Mouse (Mus musculus) neural tube, embryonic 11.5 days (tissue): Measurements from ENCODE around the gene Ubr2. TPM values are rescaled to one million over a fixed set of nuclear protein-coding genes. Genes with fewer than 3 reads are reported as not detected.

Experiments used
- ATAC-seq: fragments of 200-750 bp; cut with Nextera tagmentation; 2 replicates; pipeline ENCODE4 v1.8.0; 2017; ENCODE audit warnings: moderate number of reproducible peaks, mild to moderate bottlenecking, moderate TSS enrichment, moderate library complexity; ENCODE audit not compliant: insufficient read depth, low FRiP score, low TSS enrichment
- DNase-seq: peaks from one replicate; pipeline ENCODE4 v3.0.0-alpha.2; 2015; ENCODE audit warnings: low spot score
- H3K27ac ChIP-seq: fragments of 300-500 bp; sonication (generic); 2 replicates; pipeline ENCODE4 v1.5.1; 2014; ENCODE audit warnings: low read depth, mild to moderate bottlenecking, low read length
- H3K27me3 ChIP-seq: fragments of 300-500 bp; sonication (generic); 2 replicates; pipeline ENCODE4 v1.6.1; 2014; ENCODE audit warnings: mild to moderate bottlenecking, low read length, mixed read lengths; ENCODE audit not compliant: control insufficient read depth, insufficient read depth
- H3K36me3 ChIP-seq: fragments of 300-500 bp; sonication (generic); 2 replicates; pipeline ENCODE4 v1.6.1; 2014; ENCODE audit warnings: mild to moderate bottlenecking, low read length, moderate library complexity, mixed read lengths; ENCODE audit not compliant: control insufficient read depth, insufficient read depth
- H3K4me1 ChIP-seq: fragments of 300-500 bp; sonication (generic); 2 replicates; pipeline ENCODE4 v1.6.1; 2014; ENCODE audit warnings: low read length, mixed read lengths; ENCODE audit not compliant: control insufficient read depth, insufficient read depth
- H3K4me2 ChIP-seq: fragments of 300-500 bp; sonication (generic); 2 replicates; pipeline ENCODE4 v1.6.1; 2014; ENCODE audit warnings: low read depth, mild to moderate bottlenecking, moderate library complexity
- H3K4me3 ChIP-seq: fragments of 300-500 bp; sonication (generic); 2 replicates; pipeline ENCODE4 v1.5.1; 2014; ENCODE audit warnings: low read depth, low read length
- H3K9ac ChIP-seq: fragments of 300-500 bp; sonication (generic); 2 replicates; pipeline ENCODE4 v1.6.1; 2014; ENCODE audit warnings: mild to moderate bottlenecking, low read length
- H3K9me3 ChIP-seq: fragments of 300-500 bp; sonication (generic); 2 replicates; pipeline ENCODE4 v1.6.1; 2016; ENCODE audit warnings: low read length; ENCODE audit not compliant: control insufficient read depth
- WGBS: fragments of 180-500 bp; shearing (Covaris S2); extraction: QIAGEN DNeasy Blood & Tissue Kit; methylation state at CpG from one replicate; pipeline ENCODE4 v1.1.7; 2014; 5-methylcytosine and 5-hydroxymethylcytosine counted together
- polyA plus RNA-seq: library from polyadenylated mRNA; unstranded; fragments of >200 nt; fragmentation: Nextera tagmentation; extraction: Ambion mirVana; gene quantifications from 2 replicates; pipeline ENCODE4 v1.2.1, GENCODE M21; 2014

The Ubr2 gene
- polyA plus RNA-seq, 1 experiment from 2014 or later: 20.8 TPM

DNA sequence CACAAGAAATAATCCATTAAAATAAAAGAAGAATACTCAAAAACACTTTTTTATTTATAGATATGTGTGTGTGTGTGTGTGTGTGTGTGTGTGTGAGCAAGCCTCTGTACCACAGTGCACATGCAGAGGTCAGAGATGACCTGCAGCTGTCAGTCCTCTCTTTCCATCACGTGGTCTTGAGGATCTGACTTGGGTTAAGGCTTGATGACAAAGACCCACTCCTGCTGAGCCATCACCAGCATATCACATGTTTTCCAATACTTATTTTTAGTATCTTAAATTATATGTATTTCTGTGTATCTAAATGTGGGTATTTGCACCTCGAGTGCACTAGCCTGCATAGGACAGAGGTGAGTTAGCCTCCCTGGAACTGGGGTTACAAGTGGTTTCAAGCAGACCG lies 14.7 kb downstream of the Ubr2 start:
- H3K36me3 ChIP-seq: no peaks in the 10 kb centered on the region; the same call in none of the 2 replicates
- no peak overlapping the region for H3K4me2 ChIP-seq
- H3K4me3 ChIP-seq: no peak overlapping the region
- no peaks in the 10 kb centered on the region for H3K27me3 ChIP-seq
- H3K27ac ChIP-seq: no peak overlapping the region
- no peak for DNase-seq
- no peak overlapping the region for H3K9ac ChIP-seq
- WGBS: 67% methylated on average over 3 of the region's 3 CpGs
- ATAC-seq: no peak
- H3K4me1 ChIP-seq: peaks cover 3% of the 10 kb centered on the region; the same call in 1 of the 2 replicates
- H3K9me3 ChIP-seq: no peaks in the 10 kb centered on the region

GRCm38 (mm10) chr17:46994641-46995398 lies 15.5 kb downstream of the Ubr2 start:
- H3K36me3 ChIP-seq: peaks cover 3% of the 10 kb centered on the region
- ATAC-seq (no peak), DNase-seq (no peak)
- no peak overlapping the region for H3K4me2 ChIP-seq
- no peak overlapping the region for H3K4me3 ChIP-seq
- H3K9me3 ChIP-seq: no peaks in the 10 kb centered on the region
- WGBS: 69% methylated on average over 10 of the region's 10 CpGs
- H3K27ac ChIP-seq: no peak overlapping the region
- H3K4me1 ChIP-seq: peaks cover 3% of the 10 kb centered on the region; the same call in 1 of the 2 replicates
- no peak overlapping the region for H3K9ac ChIP-seq
- H3K27me3 ChIP-seq: no peaks in the 10 kb centered on the region

DNA sequence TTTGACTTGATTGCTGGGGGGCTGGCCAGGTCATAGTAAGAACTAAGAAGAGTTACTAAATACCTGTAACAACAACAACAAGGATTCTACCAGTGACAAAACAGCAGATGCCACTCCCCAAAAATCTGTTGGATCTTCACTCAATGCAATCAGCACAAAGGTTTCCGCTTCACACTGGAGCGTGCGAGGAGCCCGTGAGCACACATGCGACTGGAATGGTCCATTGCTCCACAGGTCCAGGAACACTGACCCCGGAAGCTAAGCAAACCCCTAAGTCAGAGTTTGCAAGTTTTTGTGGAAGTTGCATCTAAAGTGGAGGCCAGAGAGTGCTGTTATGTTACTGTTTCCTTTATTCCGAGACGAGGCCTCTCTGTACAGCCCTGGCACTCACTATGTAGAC lies 16.7 kb downstream of the Ubr2 start:
- no peak overlapping the region for H3K4me3 ChIP-seq
- H3K4me2 ChIP-seq: no peak overlapping the region
- no peak overlapping the region for H3K9ac ChIP-seq
- peaks cover 4% of the 10 kb centered on the region for H3K36me3 ChIP-seq
- H3K9me3 ChIP-seq: no peaks in the 10 kb centered on the region
- peaks cover 3% of the 10 kb centered on the region; the same call in 1 of the 2 replicates for H3K4me1 ChIP-seq
- no peak for DNase-seq
- WGBS: 97% methylated on average over 8 of the region's 8 CpGs
- H3K27ac ChIP-seq: no peak overlapping the region
- H3K27me3 ChIP-seq: no peaks in the 10 kb centered on the region
- ATAC-seq: no peak

GRCm38 (mm10) chr17:46987631-46988030 lies 22.7 kb downstream of the Ubr2 start:
- 80% methylated on average over 3 of the region's 3 CpGs for WGBS
- Histone ChIP-seq H3K9me3 (no peaks in the 10 kb centered on the region), H3K4me1 (no peaks in the 10 kb centered on the region), H3K9ac (no peak overlapping the region), H3K4me3 (no peak overlapping the region), H3K27me3 (no peaks in the 10 kb centered on the region), H3K4me2 (no peak overlapping the region), H3K36me3 (peaks cover 11% of the 10 kb centered on the region; the same call in 1 of the 2 replicates), H3K27ac (no peak overlapping the region)
- no peak for ATAC-seq
- DNase-seq: no peak

DNA sequence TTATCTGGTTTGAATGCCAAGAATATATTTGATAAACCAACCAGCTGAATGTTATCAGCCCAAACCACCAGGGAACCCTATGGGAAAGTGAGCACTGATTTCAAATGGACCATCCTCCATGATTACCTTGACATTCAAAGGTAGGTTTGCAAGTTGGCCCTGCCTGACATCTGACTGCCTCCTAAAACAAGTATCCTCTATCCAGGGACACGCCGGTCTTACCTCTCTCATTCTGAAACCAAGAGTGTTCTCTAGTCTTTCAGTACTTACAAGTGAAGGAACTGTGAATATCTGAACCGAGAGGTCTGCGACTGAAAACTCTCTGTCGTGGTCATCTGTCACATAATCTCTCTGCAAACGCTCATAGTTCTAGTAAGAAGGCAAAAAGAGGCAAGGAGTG lies 30.3 kb downstream of the Ubr2 start:
- Histone ChIP-seq H3K27me3 (no peaks in the 10 kb centered on the region), H3K27ac (no peak overlapping the region), H3K4me1 (no peaks in the 10 kb centered on the region), H3K36me3 (peaks cover 31% of the 10 kb centered on the region), H3K9ac (no peak overlapping the region), H3K4me2 (no peak overlapping the region), H3K9me3 (no peaks in the 10 kb centered on the region), H3K4me3 (no peak overlapping the region)
- WGBS: 96% methylated on average over 6 of the region's 6 CpGs
- ATAC-seq (no peak), DNase-seq (no peak)

- DNase-seq (peak; percentile 65), ATAC-seq (no peak)
- Histone ChIP-seq H3K9ac (no peak overlapping the region), H3K9me3 (no peaks in the 10 kb centered on the region), H3K27me3 (no peaks in the 10 kb centered on the region), H3K27ac (no peak overlapping the region), H3K4me2 (no peak overlapping the region), H3K4me1 (no peaks in the 10 kb centered on the region), H3K4me3 (no peak overlapping the region), H3K36me3 (peaks cover 31% of the 10 kb centered on the region)
- 62% methylated on average over 3 of the region's 3 CpGs for WGBS
These were observed 35.2 kb downstream of the Ubr2 start for GRCm38 (mm10) chr17:46975183-46975582.

GRCm38 (mm10) chr17:46972603-46973002 lies 37.8 kb downstream of the Ubr2 start:
- no peak overlapping the region for H3K9ac ChIP-seq
- ATAC-seq: no peak
- H3K4me1 ChIP-seq: no peaks in the 10 kb centered on the region
- no peak for DNase-seq
- peaks cover 28% of the 10 kb centered on the region for H3K36me3 ChIP-seq
- no peak overlapping the region for H3K27ac ChIP-seq
- H3K4me2 ChIP-seq: no peak overlapping the region
- no peak overlapping the region for H3K4me3 ChIP-seq
- H3K27me3 ChIP-seq: no peaks in the 10 kb centered on the region
- H3K9me3 ChIP-seq: no peaks in the 10 kb centered on the region
- 95% methylated on average over 7 of the region's 7 CpGs for WGBS

DNA sequence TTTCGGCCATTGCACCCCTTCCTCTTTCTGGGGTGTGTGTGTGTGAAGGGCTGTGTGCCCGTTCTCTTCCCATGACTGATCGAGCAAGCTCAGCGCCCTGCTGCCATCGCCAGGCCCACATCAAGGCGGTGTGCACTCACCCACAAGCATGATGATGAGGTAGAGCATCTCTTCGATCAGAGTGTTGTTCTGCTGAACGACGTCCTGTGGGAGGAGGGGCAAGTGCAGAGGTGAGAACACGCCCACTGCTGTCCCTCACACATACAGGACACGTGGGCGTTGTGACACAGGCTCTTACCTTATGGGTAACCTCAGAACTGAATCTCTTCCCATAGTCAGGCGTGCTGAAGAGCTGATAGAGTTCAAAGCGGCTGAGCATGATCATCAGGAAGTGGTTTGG lies 43.5 kb downstream of the Ubr2 start:
- H3K4me3 ChIP-seq: no peak overlapping the region

GRCm38 (mm10) chr17:46963186-46963585 lies 47.2 kb downstream of the Ubr2 start:
- H3K27me3 ChIP-seq: no peaks in the 10 kb centered on the region
- ATAC-seq (no peak), DNase-seq (no peak)
- no peaks in the 10 kb centered on the region for H3K4me1 ChIP-seq
- no peak overlapping the region for H3K9ac ChIP-seq
- H3K9me3 ChIP-seq: no peaks in the 10 kb centered on the region
- H3K36me3 ChIP-seq: peaks cover 47% of the 10 kb centered on the region
- WGBS: 91% methylated on average over 13 of the region's 13 CpGs
- H3K4me2 ChIP-seq: no peak overlapping the region
- H3K27ac ChIP-seq: no peak overlapping the region
- no peak overlapping the region for H3K4me3 ChIP-seq

More for the DNA sequence above, 43.5 kb downstream of the Ubr2 start:
- Histone ChIP-seq H3K27me3 (no peaks in the 10 kb centered on the region), H3K9me3 (no peaks in the 10 kb centered on the region), H3K4me1 (no peaks in the 10 kb centered on the region), H3K36me3 (peaks cover 40% of the 10 kb centered on the region), H3K27ac (no peak overlapping the region), H3K9ac (no peak overlapping the region), H3K4me2 (no peak overlapping the region)
- 87% methylated on average over 14 of the region's 14 CpGs for WGBS
- ATAC-seq: no peak
- DNase-seq: no peak
